Mouse (Mus musculus) adrenal gland (tissue): Measurements from ENCODE around the gene Oit1.

Experiments
- intact Hi-C: fragments of 180-260 bp; cut with DNase I; formaldehyde crosslinking; loops from one replicate; pipeline ENCODE4 v1.15.1; 2025

The Oit1 gene

GRCm38 (mm10) chr14:8302687-8303086 is 75.9 kb downstream of the Oit1 start:
- intact Hi-C loops, result no loop called here

DNA sequence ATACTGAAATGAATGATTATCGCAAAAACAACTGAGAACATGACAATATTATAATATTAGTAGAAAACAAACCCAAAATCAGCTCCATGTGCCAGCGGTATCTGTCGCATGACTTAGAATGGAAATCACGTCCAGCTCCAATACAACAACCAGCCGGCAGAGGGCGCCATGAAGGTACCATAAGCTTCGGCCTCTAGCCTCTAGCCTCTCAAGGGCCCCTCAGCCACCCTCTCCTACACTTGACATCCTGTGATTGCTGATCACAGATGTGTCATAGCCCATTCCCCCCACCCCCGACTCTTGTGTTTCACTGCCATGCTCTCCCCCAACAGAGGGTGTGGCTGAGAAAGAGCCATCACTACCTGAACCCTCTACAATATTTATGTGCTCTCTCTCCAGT is 78.3 kb downstream of the Oit1 start:
- intact Hi-C loops, result loop anchor here (1.0 kb wide), 1 partner anchor 46 kb away; no protein-coding TSS in a partner anchor
